Mouse (Mus musculus) adrenal gland, adult 2 months (tissue): ENCODE data around the gene Olfr109. TPM values are rescaled to one million over a fixed set of nuclear protein-coding genes. Genes with fewer than 3 reads are reported as not detected.

ENCODE experiments used
- DNase-seq: peaks from one replicate; pipeline ENCODE4 v3.0.0; 2021
- long read RNA-seq: library from polyadenylated mRNA; stranded (forward); transcript quantifications from one replicate; pipeline ENCODE4 v2.0.0, GENCODE M21; 2021
- polyA plus RNA-seq: library from polyadenylated mRNA; depleted of rRNA; stranded (reverse); fragments of >200 nt; gene quantifications from 2 replicates; pipeline ENCODE4 v1.2.3, GENCODE M21; 2012; rRNA removed
- total RNA-seq, 2 experiments: library from RNA; stranded (reverse); gene quantifications; 2 replicates each; pipeline ENCODE4 v1.2.3; 2021

Gene Olfr109
- total RNA-seq, result not detected
- polyA plus RNA-seq, result not detected in 2 replicates
- long read RNA-seq, result 0 reads

DNA sequence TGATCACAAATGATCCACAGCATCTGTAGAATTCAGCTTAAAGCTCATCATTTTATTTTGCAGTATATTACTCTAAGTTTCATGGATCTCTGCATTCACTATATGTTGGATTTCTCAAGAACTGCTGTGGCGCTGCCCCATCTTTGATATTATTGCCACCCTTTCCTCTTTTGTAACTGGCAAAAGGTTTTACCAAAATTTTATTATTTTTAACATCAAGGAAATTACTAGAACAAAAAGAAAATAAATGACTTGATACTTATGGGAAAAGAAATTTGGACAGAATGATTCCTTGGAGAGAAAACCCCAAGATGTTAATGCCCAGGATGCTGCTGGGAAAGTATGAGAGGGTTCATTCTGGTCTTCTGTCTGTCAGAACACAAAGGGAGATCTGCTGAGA lies at the start of gene Olfr109:
Gene Olfr109 (plus strand): TSS at position 301 of the 400 bp plus-strand sequence.
- no peak for DNase-seq

DNA sequence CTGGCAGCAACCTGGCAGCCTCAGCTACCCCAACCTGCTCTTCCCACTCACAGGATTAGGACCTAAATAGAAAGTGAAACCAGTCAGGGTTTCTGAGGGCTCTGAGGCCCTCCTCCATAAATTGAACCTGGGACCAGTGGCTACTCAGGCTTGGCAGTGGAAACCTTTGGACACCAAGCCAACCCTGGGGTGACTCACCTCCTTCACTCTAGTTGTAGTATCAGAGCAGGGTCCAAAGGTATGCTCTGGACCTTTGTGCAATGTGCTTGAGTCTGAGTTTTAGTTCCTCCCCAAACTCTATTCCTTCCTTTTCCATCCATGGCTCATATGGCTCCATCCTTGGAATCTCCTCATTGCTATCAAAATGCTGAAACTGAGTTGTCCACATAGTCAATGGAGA lies 45.3 kb upstream of the Olfr109 start:
- DNase-seq, result no peak

DNA sequence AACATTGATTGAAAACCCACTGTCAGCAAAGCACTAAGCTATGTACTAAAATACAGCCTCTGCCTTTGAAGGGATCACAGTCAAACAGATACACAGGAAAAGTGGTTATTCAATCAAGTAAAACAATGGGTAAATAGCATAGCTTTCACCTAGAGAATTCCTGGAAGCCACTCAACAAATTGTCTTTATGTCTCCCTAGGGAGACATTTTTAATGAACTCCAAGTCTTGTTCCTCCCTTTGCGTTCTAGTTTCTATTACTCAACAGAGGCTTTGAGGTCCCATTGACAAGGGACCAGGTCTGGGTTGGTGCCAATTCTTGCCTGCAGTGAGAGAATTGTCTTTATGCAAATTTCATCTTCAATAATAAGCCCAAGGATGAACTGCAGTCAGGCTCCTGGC lies 13.5 kb upstream of the Olfr109 start, which contains the start of gene Olfr108:
Gene Olfr108 (plus strand): TSS at position 301 of the 400 bp plus-strand sequence.
- DNase-seq, result no peak

DNA sequence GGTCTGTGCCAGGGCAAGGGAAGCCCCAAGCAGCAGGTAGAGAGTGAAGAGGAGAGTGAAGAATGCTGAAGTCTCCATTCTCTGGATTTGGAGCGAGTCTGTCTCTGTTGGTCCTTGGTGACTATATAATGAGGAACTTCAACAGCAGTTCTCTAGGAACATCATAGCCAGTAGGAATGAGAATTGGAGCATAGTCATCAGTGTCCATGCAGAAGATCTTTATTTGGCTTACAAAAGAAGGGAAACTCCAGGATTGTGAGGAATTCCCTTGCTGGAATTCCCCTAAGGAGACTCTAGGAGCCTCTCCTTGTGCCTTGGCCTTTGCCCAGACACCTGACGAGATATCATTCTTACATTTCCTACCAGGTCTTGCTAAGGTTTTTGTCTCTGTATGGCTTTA lies 24.7 kb downstream of the Olfr109 start, which contains the start of gene H2-M2:
Gene H2-M2 (minus strand): TSS at position 101 of the 400 bp plus-strand sequence.
- DNase-seq, result no peak

DNA sequence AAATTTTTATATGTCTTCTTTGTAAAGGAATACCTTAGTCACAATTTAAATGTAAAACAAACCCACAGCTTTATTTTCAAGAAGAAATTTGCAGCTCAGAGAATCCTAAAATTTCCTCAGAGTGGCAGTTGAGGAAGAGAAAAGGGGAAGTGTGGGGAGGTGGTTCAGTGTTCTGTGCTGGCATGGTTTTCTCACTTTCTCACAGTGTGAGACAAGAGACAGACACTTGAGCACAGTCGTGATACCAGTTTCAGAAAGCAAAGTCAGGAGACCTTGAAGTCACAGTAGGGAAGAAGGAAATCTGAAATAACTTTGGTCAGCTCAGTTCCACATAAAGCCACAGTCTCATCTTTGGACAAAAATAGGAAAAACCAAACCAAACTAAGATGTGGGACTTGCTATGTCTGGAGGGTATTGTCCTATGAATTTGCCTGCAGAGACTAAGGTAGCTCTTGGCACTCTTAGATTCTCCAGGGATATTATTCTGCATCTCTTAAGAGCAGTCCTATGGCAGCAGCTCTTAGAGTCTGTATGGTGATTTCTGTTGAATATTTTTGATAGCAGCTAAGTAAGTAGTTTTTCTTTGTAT lies 33.3 kb downstream of the Olfr109 start, which contains the start of gene Olfr110:
Gene Olfr110 (plus strand): TSS at position 539 of the 589 bp plus-strand sequence.
- no peak for DNase-seq

DNA sequence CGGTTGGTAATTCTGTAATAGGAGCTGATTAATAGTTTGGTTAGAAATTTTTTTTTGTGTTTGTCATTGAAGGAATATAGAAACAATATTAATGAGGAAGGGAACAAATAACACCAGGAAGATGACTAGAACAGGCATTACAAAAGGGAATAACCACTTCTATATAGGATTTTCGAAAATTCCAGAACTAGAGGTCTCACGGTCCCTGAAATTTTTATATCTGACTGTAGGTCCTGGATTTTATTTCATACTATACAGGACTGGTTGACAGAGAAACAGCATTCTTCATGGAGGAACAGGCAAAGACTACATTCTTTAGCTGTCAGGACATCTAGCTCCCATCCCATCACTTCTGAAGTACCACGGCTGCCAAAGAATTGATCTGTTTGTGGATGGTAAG lies 49.0 kb downstream of the Olfr109 start, which contains the start of gene Olfr111:
Gene Olfr111 (plus strand): TSS at position 301 of the 400 bp plus-strand sequence.
- no peak for DNase-seq

Other genes with a start within 250 kb of the Olfr109 start
- gene Olfr95, start 245.8 kb upstream of the Olfr109 start, total RNA-seq, result not detected
- gene Olfr95, start 245.8 kb upstream of the Olfr109 start, polyA plus RNA-seq, result not detected in 2 replicates
- gene Olfr96, start 238.8 kb upstream of the Olfr109 start, total RNA-seq, result not detected
- not detected in 2 replicates for gene Olfr96, start 238.8 kb upstream of the Olfr109 start, polyA plus RNA-seq
- not detected for gene Olfr97, start 221.6 kb upstream of the Olfr109 start, total RNA-seq
- gene Olfr97, start 221.6 kb upstream of the Olfr109 start, polyA plus RNA-seq, result not detected in 2 replicates
- not detected for gene Olfr98, start 195.2 kb upstream of the Olfr109 start, total RNA-seq
- not detected in 2 replicates for gene Olfr98, start 195.2 kb upstream of the Olfr109 start, polyA plus RNA-seq
- 1 to 10 TPM; 3.3 to 6.6 TPM for gene H2-M3, start 188.7 kb upstream of the Olfr109 start, total RNA-seq
- gene H2-M3, start 188.7 kb upstream of the Olfr109 start, polyA plus RNA-seq, result 3.5 and 4.3 TPM in 2 replicates
- not detected for gene Olfr99, start 175.5 kb upstream of the Olfr109 start, total RNA-seq
- gene Olfr99, start 175.5 kb upstream of the Olfr109 start, polyA plus RNA-seq, result not detected in 2 replicates
- not detected for gene Olfr101, start 154.6 kb upstream of the Olfr109 start, total RNA-seq
- gene Olfr101, start 154.6 kb upstream of the Olfr109 start, polyA plus RNA-seq, result not detected in 2 replicates
- not detected for gene Olfr102, start 141.9 kb upstream of the Olfr109 start, total RNA-seq
- gene Olfr102, start 141.9 kb upstream of the Olfr109 start, polyA plus RNA-seq, result not detected in 2 replicates
- not detected for gene Olfr103, start 119.2 kb upstream of the Olfr109 start, total RNA-seq
- gene Olfr103, start 119.2 kb upstream of the Olfr109 start, polyA plus RNA-seq, result not detected in 2 replicates
- gene Olfr104-ps, start 99.3 kb upstream of the Olfr109 start, total RNA-seq, result not detected
- not detected in 2 replicates for gene Olfr104-ps, start 99.3 kb upstream of the Olfr109 start, polyA plus RNA-seq
- gene Olfr105-ps, start 79.9 kb upstream of the Olfr109 start, total RNA-seq, result not detected
- gene Olfr105-ps, start 79.9 kb upstream of the Olfr109 start, polyA plus RNA-seq, result not detected in 2 replicates
- gene Olfr106-ps, start 68.5 kb upstream of the Olfr109 start, total RNA-seq, result not detected
- not detected in 2 replicates for gene Olfr106-ps, start 68.5 kb upstream of the Olfr109 start, polyA plus RNA-seq
- gene Olfr107, start 59.7 kb upstream of the Olfr109 start, total RNA-seq, result not detected
- not detected in 2 replicates for gene Olfr107, start 59.7 kb upstream of the Olfr109 start, polyA plus RNA-seq
- gene Olfr108, start 13.4 kb upstream of the Olfr109 start, total RNA-seq, result not detected
- gene Olfr108, start 13.4 kb upstream of the Olfr109 start, polyA plus RNA-seq, result not detected in 2 replicates
- gene H2-M2, start 24.6 kb downstream of the Olfr109 start, total RNA-seq, result 1 to 10 TPM in 1 of 2 experiments, under 1 TPM in 1; 0.43 to 1.7 TPM
- gene H2-M2, start 24.6 kb downstream of the Olfr109 start, polyA plus RNA-seq, result 0.62 and 0.90 TPM in 2 replicates
- gene Olfr110, start 33.6 kb downstream of the Olfr109 start, total RNA-seq, result not detected
- gene Olfr110, start 33.6 kb downstream of the Olfr109 start, polyA plus RNA-seq, result 0.09 and 0.11 TPM in 2 replicates
- gene Olfr111, start 49.1 kb downstream of the Olfr109 start, total RNA-seq, result under 1 TPM; 0.14 to 0.17 TPM
- gene Olfr111, start 49.1 kb downstream of the Olfr109 start, polyA plus RNA-seq, result 0.09 and 0.73 TPM in 2 replicates
- gene Olfr112, start 110.5 kb downstream of the Olfr109 start, total RNA-seq, result not detected
- not detected in 2 replicates for gene Olfr112, start 110.5 kb downstream of the Olfr109 start, polyA plus RNA-seq
- gene Olfr113, start 118.7 kb downstream of the Olfr109 start, total RNA-seq, result not detected
- gene Olfr113, start 118.7 kb downstream of the Olfr109 start, polyA plus RNA-seq, result not detected in 2 replicates
- not detected for gene Olfr114, start 133.8 kb downstream of the Olfr109 start, total RNA-seq
- not detected in 2 replicates for gene Olfr114, start 133.8 kb downstream of the Olfr109 start, polyA plus RNA-seq
- not detected for gene Olfr115, start 168.2 kb downstream of the Olfr109 start, total RNA-seq
- gene Olfr115, start 168.2 kb downstream of the Olfr109 start, polyA plus RNA-seq, result not detected in 2 replicates
- not detected for gene Olfr116, start 168.3 kb downstream of the Olfr109 start, total RNA-seq
- gene Olfr116, start 168.3 kb downstream of the Olfr109 start, polyA plus RNA-seq, result not detected in 2 replicates
- gene Olfr117, start 204.9 kb downstream of the Olfr109 start, total RNA-seq, result not detected
- not detected in 2 replicates for gene Olfr117, start 204.9 kb downstream of the Olfr109 start, polyA plus RNA-seq
- gene Olfr118, start 208.1 kb downstream of the Olfr109 start, total RNA-seq, result not detected
- gene Olfr118, start 208.1 kb downstream of the Olfr109 start, polyA plus RNA-seq, result not detected in 2 replicates
- gene Olfr119, start 237.6 kb downstream of the Olfr109 start, total RNA-seq, result not detected
- not detected in 2 replicates for gene Olfr119, start 237.6 kb downstream of the Olfr109 start, polyA plus RNA-seq